Mouse (Mus musculus) forebrain, embryonic 13.5 days (tissue): ENCODE measurements around the gene Gjc2. TPM values are rescaled to one million over a fixed set of nuclear protein-coding genes. Genes with fewer than 3 reads are reported as not detected.

Experiments used
- ATAC-seq: fragments of 200-750 bp; cut with Nextera tagmentation; 2 replicates; pipeline ENCODE4 v1.8.0; 2017
- H3K27ac ChIP-seq: fragments of 300-500 bp; sonication (generic); 2 replicates; pipeline ENCODE4 v1.5.1; 2015; ENCODE audit warnings: inconsistent platforms, mild to moderate bottlenecking, moderate library complexity
- H3K27me3 ChIP-seq: fragments of 300-500 bp; sonication (generic); 2 replicates; pipeline ENCODE4 v1.6.1; 2015; ENCODE audit warnings: mild to moderate bottlenecking, inconsistent platforms
- H3K36me3 ChIP-seq: fragments of 300-500 bp; sonication (generic); 2 replicates; pipeline ENCODE4 v1.6.1; 2015; ENCODE audit warnings: mild to moderate bottlenecking, inconsistent platforms; ENCODE audit not compliant: poor library complexity, severe bottlenecking
- H3K4me1 ChIP-seq: fragments of 300-500 bp; sonication (generic); 2 replicates; pipeline ENCODE4 v1.6.1; 2015; ENCODE audit warnings: inconsistent platforms
- H3K4me2 ChIP-seq: fragments of 300-500 bp; sonication (generic); 2 replicates; pipeline ENCODE4 v1.6.1; 2015; ENCODE audit warnings: inconsistent platforms, mild to moderate bottlenecking, moderate library complexity
- H3K4me3 ChIP-seq: fragments of 300-500 bp; sonication (generic); 2 replicates; pipeline ENCODE4 v1.5.1; 2015; ENCODE audit warnings: mild to moderate bottlenecking, inconsistent platforms
- H3K9ac ChIP-seq: fragments of 300-500 bp; sonication (generic); 2 replicates; pipeline ENCODE4 v1.6.1; 2015; ENCODE audit warnings: mild to moderate bottlenecking, inconsistent platforms
- H3K9me3 ChIP-seq: fragments of 300-500 bp; sonication (generic); replicated peaks from 2 replicates; pipeline ENCODE4 v1.6.1; 2016; ENCODE audit warnings: inconsistent platforms
- WGBS: fragments of 180-500 bp; shearing (Covaris S2); methylation state at CpG from one replicate; pipeline ENCODE4 v1.1.7; 2015; 5-methylcytosine and 5-hydroxymethylcytosine counted together
- polyA plus RNA-seq: library from polyadenylated mRNA; unstranded; fragments of >200 nt; fragmentation: Nextera tagmentation; extraction: Ambion mirVana; gene quantifications from 2 replicates; pipeline ENCODE4 v1.2.1, GENCODE M21; 2015

Gene Gjc2
- polyA plus RNA-seq, 1 experiment from 2014 or later = not detected

DNA sequence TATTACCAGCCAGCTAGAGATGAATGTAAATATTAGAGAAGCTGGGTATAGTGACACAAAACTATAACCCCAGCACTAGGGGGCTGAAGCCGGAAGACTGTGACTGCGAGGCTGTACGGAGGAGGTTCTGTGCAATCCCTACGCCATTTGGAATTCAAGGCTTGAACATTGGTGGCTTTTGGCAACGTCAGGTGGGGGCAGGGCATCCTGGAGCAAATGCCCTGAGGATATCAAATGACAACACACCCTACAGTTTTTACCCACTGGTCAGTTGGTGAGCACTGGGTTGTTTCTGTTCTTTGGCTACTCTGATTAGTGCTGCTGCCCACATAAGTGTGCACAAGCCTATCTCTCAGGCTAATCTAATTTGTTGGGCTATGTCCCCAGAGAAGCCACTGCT, 40.1 kb downstream of the Gjc2 start:
- no peak overlapping the region for H3K4me2 ChIP-seq
- no peak overlapping the region for H3K9ac ChIP-seq
- H3K27me3 ChIP-seq = peaks cover 7% of the 10 kb centered on the region; the same call in 1 of the 2 replicates
- H3K4me1 ChIP-seq = 0 out of 2 replicates have a peak, but pooled peaks cover 4% of the 10 kb centered on the region
- H3K4me3 ChIP-seq = no peak overlapping the region
- no peak for ATAC-seq
- no peaks in the 10 kb centered on the region for H3K36me3 ChIP-seq
- no peak overlapping the region for H3K27ac ChIP-seq
- H3K9me3 ChIP-seq = no peaks in the 10 kb centered on the region
- WGBS = 82% methylated on average over 5 of the region's 5 CpGs

DNA sequence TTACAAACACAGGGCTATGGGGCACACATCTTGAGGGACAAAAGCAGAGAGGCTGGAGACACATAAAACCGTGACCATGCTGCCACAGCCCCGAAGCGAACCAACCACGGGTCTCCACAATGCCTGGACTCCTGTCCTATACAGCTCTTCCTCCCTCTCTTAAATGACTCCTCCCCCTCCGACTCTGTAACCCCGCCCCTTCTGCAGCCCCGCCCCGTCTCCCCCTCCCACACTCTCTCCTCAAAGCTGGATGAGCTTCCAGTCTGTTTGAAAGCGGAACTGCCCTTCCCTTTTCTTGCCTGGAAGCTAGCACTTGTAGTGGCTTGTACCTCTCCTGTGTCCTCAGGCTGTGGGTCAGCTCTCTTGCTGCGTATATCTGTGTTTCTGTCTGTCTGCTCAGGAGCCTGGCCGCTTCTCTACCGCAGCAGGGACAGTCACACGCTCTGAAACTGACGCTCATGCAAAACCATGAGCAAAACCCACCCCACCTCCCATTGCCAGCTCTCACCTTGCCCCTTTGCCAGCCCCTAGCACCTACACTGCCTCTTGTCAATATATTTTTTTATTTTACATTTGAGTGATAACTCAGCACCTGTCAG, 41.1 kb downstream of the Gjc2 start:
- Histone ChIP-seq H3K27me3 (peaks cover 18% of the 10 kb centered on the region), H3K4me2 (peak overlapping the region; percentile 37), H3K27ac (no peak overlapping the region), H3K4me3 (no peak overlapping the region), H3K9me3 (no peaks in the 10 kb centered on the region), H3K9ac (no peak overlapping the region), H3K36me3 (no peaks in the 10 kb centered on the region), H3K4me1 (0 out of 2 replicates have a peak, but pooled peaks cover 4% of the 10 kb centered on the region)
- 14% methylated on average over 14 of the region's 14 CpGs for WGBS
- no peak for ATAC-seq

DNA sequence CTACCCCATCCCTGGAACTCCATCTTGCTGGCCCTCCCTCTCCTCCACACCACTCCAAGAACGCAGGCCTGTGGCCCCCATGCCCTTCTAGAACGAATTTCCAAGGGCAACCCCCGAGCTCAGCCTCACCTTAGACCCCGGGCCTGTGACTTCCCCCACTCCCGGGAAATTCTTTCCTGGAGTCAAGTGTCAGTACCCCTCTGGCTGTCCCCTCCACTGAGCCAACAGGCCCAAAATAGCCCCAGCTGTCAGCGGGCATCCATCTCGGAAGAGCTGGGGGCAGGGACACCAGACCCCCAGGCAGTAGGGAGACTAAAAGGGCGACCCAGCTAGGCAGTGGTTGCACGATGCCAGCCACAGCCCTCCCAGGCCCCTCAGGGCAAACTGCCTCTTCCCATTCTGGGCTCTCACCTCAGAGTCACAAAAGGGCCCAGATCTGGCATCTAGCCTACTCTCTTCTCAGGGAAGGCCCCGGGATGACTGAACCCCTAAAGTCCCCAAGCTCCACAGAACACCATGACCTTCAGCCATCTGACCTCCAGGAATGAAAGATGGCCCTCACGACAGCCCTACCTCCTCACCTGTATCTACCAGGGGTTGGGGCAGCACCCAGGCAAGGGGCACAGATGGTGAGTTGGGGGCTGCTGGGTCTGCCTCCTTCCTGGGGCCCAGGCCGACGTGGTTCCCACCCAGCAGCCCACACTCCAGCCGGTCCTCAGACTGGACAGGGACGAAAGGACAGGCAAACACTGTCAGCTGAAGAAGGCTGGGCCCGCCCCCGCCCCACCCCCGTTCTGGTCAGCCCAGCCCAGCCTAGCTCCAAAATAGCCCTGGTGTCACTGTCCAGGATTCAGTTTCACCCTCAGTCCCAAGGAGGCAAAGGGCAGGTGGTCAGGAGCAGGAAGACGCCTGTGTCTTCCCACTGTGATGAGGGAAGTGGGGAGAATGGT, 44.2 kb downstream of the Gjc2 start:
- H3K4me1 ChIP-seq = peaks cover 17% of the 10 kb centered on the region
- H3K36me3 ChIP-seq = no peaks in the 10 kb centered on the region
- no peak overlapping the region for H3K4me2 ChIP-seq
- no peak overlapping the region for H3K4me3 ChIP-seq
- no peaks in the 10 kb centered on the region for H3K9me3 ChIP-seq
- H3K27ac ChIP-seq = no peak overlapping the region
- no peak for ATAC-seq
- H3K27me3 ChIP-seq = peaks cover 48% of the 10 kb centered on the region
- H3K9ac ChIP-seq = no peak overlapping the region
- WGBS = 75% methylated on average over 19 of the region's 19 CpGs

DNA sequence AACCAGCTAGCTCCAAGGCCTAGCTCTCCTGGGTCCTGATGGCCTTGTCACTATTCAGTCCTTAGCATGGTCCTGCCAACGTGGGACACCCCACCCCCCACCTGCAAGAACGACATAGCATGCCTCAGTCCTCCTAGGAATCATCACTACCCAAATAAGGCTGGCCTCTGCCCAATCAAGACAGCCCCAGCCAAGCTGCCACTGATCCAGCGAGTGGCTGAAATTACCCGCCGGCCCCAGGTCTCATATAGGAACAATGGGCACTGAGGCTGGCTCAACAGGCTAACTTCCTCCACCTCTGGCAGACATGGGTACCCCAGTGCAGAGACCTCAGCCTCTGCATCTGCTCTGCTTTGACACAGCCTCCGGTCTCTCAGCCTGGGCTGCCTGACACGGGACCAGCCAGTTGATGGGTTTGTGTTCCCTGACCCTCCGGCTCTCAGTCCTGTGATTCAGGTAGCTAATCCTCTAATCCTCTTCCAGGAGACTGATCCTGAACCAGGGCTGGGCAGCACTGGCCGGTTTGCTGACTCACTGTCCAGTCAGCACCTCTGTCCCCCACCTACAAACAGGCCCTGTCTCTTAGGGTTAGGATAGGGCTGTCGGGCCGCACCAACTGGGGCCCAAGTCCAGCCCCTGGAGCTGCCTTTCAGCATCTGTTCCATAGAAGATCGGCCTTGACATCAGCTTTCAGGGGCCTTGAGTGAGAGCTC, 45.9 kb downstream of the Gjc2 start:
- Histone ChIP-seq H3K4me3 (no peak overlapping the region), H3K9me3 (no peaks in the 10 kb centered on the region), H3K27me3 (peaks cover 65% of the 10 kb centered on the region), H3K27ac (no peak overlapping the region), H3K9ac (no peak overlapping the region), H3K36me3 (no peaks in the 10 kb centered on the region), H3K4me2 (no peak overlapping the region), H3K4me1 (peaks cover 17% of the 10 kb centered on the region)
- ATAC-seq = no peak
- 47% methylated on average over 12 of the region's 12 CpGs for WGBS

DNA sequence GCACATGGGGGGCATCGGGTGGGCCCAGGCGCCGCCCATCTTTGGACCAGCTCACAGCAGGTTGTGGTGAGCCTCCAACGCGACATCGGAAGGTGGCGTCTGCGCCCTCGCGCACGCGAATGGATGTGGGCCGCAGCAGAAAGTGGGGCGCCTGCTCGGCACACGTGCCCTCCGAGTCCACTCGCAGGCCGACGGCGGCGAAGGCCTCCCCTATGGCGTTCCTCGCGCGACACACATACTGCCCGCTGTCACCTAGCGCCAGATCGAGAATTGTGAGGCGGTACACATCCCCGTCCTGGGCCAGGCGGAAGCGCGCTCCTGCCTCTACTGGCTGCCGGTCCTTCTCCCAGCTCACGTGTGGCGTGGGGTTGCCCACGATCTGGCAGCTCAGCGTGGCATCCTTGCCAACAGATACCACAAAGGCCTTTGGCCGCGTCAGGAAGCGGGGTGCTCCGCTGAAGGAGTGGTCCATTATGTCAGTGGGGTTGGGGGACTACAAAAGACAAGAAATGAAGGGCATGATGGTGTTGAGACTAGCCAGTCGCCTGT, 47.0 kb downstream of the Gjc2 start, which contains the start of gene Obscn:
Obscn (minus strand) TSS at position 499 of the 549 bp plus-strand sequence.
- no peak within 1 kb of the TSS for H3K27ac ChIP-seq
- no peaks in the 10 kb centered on the region for H3K9me3 ChIP-seq
- H3K9ac ChIP-seq = no peak within 1 kb of the TSS
- ATAC-seq = no peak
- whole genome bisulfite sequencing = 18% methylated on average over 44 of the region's 44 CpGs
- peaks cover 67% of the 10 kb centered on the region for H3K27me3 ChIP-seq
- H3K4me2 ChIP-seq = peak within 1 kb of the TSS; percentile 50
- peak within 1 kb of the TSS; percentile 23 for H3K4me3 ChIP-seq
- H3K36me3 ChIP-seq = no peaks in the 10 kb centered on the region
- peaks cover 13% of the 10 kb centered on the region for H3K4me1 ChIP-seq

DNA sequence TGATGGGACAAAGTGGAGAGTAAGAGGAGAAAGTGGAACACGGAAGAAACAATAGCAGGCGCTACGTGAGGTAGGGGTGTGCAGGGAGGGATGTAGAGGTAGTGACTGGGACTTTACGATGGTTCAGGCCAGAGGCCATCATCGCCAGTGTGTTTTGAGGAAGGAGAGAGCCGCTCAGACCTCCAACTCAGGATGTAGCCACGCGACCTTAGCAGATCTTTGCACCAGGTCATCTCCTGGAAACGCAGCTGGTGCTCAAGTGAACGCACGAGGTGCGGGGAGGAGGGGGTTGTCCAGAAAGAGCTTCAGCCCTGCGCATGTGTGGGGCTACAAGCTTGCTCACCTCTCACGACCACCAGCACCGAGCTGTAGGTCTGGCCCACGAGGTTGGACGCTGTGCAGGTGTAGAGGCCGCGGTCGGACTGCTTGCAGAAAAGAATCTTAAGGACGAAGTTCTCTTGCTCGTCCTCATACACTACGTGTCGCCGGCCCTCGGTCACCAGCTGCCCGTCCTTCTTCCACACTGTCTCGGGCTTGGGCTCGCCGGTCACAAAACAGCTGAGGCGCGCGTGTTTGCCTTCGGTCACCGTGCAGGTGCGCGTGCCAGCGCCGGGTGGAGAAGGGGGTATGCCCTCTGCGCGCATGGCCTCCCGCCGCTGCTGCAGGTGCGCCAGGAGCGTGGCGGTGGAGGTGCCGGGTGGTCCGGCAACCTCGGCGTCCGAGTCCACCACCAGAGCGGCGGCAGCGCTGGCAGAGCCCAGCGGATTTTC, 47.8 kb downstream of the Gjc2 start:
- WGBS = 5% methylated on average over 55 of the region's 55 CpGs
- H3K27me3 ChIP-seq = peaks cover 67% of the 10 kb centered on the region
- ATAC-seq = no peak
- H3K4me2 ChIP-seq = peak overlapping the region; percentile 50
- H3K9me3 ChIP-seq = no peaks in the 10 kb centered on the region
- no peak overlapping the region for H3K27ac ChIP-seq
- no peak overlapping the region for H3K9ac ChIP-seq
- peaks cover 13% of the 10 kb centered on the region for H3K4me1 ChIP-seq
- no peaks in the 10 kb centered on the region for H3K36me3 ChIP-seq
- H3K4me3 ChIP-seq = peak overlapping the region; percentile 23

DNA sequence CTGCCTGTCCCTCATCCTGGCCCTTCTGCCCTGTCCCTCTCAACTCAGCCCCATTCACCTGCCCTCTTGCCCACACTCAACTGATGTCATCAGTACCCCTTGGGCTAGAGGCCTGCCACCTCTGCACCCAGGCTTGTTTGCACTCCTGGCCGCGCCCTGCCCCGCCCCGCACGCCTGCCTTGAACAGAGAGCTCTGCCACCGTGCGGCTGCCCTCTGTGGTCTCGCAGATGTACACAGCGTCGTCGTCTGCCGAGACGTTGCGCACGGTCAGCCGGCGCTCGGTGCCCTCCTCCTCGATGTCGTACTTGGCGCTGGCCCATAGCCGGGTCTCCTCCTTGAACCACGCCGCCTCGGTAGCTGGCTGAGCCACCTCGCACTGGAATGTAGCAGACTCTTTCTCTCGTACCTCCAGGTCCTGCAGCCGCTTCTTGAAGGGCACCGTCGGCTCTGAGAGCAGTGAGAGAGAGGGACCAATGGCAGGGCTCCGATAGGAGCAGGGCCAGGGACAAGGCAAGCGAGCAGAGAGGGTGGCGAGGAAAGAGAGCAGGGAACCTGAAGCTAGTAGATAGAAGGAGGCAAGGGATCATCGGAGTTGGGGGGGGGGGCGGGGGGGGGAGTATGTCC, 48.5 kb downstream of the Gjc2 start:
- Histone ChIP-seq H3K27me3 (peaks cover 67% of the 10 kb centered on the region), H3K4me1 (peaks cover 13% of the 10 kb centered on the region), H3K4me3 (peak overlapping the region; percentile 15), H3K36me3 (no peaks in the 10 kb centered on the region), H3K9me3 (no peaks in the 10 kb centered on the region), H3K4me2 (peak overlapping the region; percentile 33), H3K9ac (no peak overlapping the region), H3K27ac (no peak overlapping the region)
- ATAC-seq = no peak
- 10% methylated on average over 34 of the region's 35 CpGs for WGBS

DNA sequence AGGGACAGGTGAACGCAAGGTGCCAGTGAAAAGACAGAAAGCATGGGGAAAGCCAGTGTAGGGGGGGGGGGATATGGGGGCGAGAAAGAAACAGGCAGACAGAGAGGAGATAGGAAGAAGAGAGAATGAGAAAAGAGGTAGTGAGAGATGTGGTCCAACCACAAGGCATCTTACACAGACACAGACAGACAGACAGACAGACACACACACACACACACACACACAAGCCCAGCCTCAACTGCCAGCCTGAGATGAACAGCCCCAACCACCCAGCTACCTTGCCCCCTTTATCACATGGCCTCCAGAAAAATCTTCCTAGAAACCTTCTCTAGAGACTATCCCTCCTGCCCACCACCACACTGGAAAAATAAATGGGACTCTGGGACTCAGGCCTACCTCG, 50.9 kb downstream of the Gjc2 start:
- H3K9ac ChIP-seq = no peak overlapping the region
- peaks cover 13% of the 10 kb centered on the region for H3K4me1 ChIP-seq
- WGBS = 87% methylated on average over 2 of the region's 3 CpGs
- no peaks in the 10 kb centered on the region for H3K9me3 ChIP-seq
- no peak overlapping the region for H3K4me2 ChIP-seq
- no peak overlapping the region for H3K27ac ChIP-seq
- no peaks in the 10 kb centered on the region for H3K36me3 ChIP-seq
- peaks cover 51% of the 10 kb centered on the region for H3K27me3 ChIP-seq
- ATAC-seq = no peak
- no peak overlapping the region for H3K4me3 ChIP-seq

DNA sequence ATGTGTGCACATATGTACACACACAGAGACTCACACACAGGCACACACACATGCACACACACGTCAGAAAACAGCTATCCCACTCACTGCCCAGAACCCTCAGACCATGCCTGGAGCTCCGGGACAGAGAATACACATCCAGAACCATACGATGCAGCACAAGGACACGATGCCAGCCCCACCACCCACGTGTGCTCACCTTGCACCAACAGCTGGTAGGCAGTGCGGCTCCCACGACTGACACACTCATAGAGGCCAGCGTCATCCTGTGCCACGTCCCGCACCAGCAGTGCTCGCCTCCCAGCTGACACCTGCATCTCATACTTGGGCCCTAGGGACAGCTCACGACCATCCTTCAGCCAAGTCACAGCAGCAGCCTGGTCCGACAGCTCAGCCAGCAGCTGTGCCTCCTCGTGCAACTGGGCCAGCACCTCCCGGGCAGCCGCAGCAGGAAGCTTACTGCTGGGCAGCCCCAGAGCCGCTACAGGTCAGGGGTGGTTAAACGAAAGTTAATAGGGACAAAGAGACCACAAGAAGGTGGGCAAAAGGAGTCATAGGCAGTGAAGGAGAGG, 51.6 kb downstream of the Gjc2 start:
- no peaks in the 10 kb centered on the region for H3K9me3 ChIP-seq
- H3K36me3 ChIP-seq = no peaks in the 10 kb centered on the region
- peaks cover 44% of the 10 kb centered on the region for H3K27me3 ChIP-seq
- no peak for ATAC-seq
- peaks cover 13% of the 10 kb centered on the region for H3K4me1 ChIP-seq
- no peak overlapping the region for H3K9ac ChIP-seq
- no peak overlapping the region for H3K4me2 ChIP-seq
- 68% methylated on average over 18 of the region's 18 CpGs for WGBS
- H3K27ac ChIP-seq = no peak overlapping the region
- no peak overlapping the region for H3K4me3 ChIP-seq

DNA sequence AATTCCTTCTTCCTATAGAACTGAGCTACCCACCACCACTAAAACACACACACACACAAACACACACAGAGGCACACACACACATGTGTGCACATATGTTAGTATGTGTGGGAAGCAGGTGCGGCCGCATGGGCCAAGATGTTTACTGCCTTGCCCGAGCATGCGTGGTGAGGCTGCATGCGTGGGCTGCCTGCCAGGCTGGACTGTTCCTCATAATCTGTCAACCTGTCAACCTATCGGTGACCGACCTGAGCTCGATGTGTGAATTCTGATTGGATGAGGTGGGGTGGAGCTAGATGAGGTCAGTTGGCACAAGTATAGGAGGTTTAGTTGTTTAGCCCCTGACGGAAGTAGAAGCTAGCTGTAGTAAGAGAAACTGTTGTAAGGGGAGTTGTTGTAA, 52.2 kb downstream of the Gjc2 start:
- Histone ChIP-seq H3K27me3 (peaks cover 38% of the 10 kb centered on the region), H3K4me3 (no peak overlapping the region), H3K9me3 (no peaks in the 10 kb centered on the region), H3K4me2 (no peak overlapping the region), H3K27ac (no peak overlapping the region), H3K36me3 (no peaks in the 10 kb centered on the region), H3K9ac (no peak overlapping the region), H3K4me1 (peaks cover 10% of the 10 kb centered on the region)
- no peak for ATAC-seq
- WGBS = 87% methylated on average over 9 of the region's 9 CpGs
